Mouse (Mus musculus): Measurements from ENCODE around the gene Zfp423. TPM values are rescaled to one million over a fixed set of nuclear protein-coding genes. Genes with fewer than 3 reads are reported as not detected.
A peak's percentile ranks its signal among the peaks of the same experiment; 100 is the strongest.

The Zfp423 gene
- total and polyA plus RNA-seq, 2 experiments from 2014 or later = 18.4 to 34.6 TPM

DNA sequence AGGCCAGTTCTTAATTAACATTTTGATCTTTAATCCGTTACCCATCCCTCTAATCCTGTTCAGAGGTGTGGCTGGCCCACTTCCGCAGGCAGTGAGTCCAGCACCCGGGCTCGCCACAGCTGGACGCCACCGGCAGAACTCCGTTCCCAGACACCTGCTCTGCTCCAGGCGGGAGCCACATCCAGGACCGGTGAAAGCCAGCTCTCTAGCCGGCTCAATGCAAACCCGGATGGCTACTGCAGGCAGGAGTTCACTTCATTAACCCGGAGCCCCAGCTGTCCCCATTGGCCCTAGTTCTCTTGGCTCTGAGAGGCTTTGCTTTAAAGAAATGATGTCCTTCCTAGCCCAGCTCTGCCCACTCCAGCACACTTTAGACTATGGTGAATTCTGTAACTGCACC is 71.4 kb downstream of the Zfp423 start:
- Histone ChIP-seq H3K4me3 (ENCODE audit: low read depth, low read length) (no peak overlapping the region), H3K4me2 (ENCODE audit: low read depth) (no peak overlapping the region), H3K9me3 (ENCODE audit: low read length) (no peaks in the 10 kb centered on the region), H3K4me1 (ENCODE audit: insufficient read depth) (no peaks in the 10 kb centered on the region), H3K36me3 (ENCODE audit: insufficient read depth) (no peaks in the 10 kb centered on the region), H3K27me3 (ENCODE audit: insufficient read depth, low read length) (no peaks in the 10 kb centered on the region), H3K27ac (ENCODE audit: low read depth, low read length) (no peak overlapping the region), H3K9ac (no peak overlapping the region)
- no peak for ATAC-seq
- TF ChIP-seq CTCF (IDR thresholded peaks at IDR 0.05; ENCODE audit: low read depth) = no peak
- 33% methylated on average over 12 of the region's 12 CpGs for WGBS
- no peak for DNase-seq

GRCm38 (mm10) chr8:87881088-87881487 is 78.3 kb downstream of the Zfp423 start:
- Histone ChIP-seq H3K9ac (no peak overlapping the region), H3K4me3 (ENCODE audit: low read depth, low read length) (no peak overlapping the region), H3K27me3 (ENCODE audit: insufficient read depth, low read length) (no peaks in the 10 kb centered on the region), H3K9me3 (ENCODE audit: low read length) (no peaks in the 10 kb centered on the region), H3K36me3 (ENCODE audit: insufficient read depth) (no peaks in the 10 kb centered on the region), H3K27ac (ENCODE audit: low read depth, low read length) (no peak overlapping the region), H3K4me1 (ENCODE audit: insufficient read depth) (no peaks in the 10 kb centered on the region), H3K4me2 (ENCODE audit: low read depth) (no peak overlapping the region)
- no peak for TF ChIP-seq CTCF (IDR thresholded peaks at IDR 0.05; ENCODE audit: low read depth)
- WGBS = 66% methylated on average over 2 of the region's 2 CpGs
- ATAC-seq (no peak), DNase-seq (no peak)

GRCm38 (mm10) chr8:87875852-87876251 is 83.5 kb downstream of the Zfp423 start:
- Histone ChIP-seq H3K27ac (ENCODE audit: low read depth, low read length) (no peak overlapping the region), H3K36me3 (ENCODE audit: insufficient read depth) (no peaks in the 10 kb centered on the region), H3K4me2 (ENCODE audit: low read depth) (no peak overlapping the region), H3K9me3 (ENCODE audit: low read length) (no peaks in the 10 kb centered on the region), H3K9ac (no peak overlapping the region), H3K27me3 (ENCODE audit: insufficient read depth, low read length) (no peaks in the 10 kb centered on the region), H3K4me3 (ENCODE audit: low read depth, low read length) (no peak overlapping the region), H3K4me1 (ENCODE audit: insufficient read depth) (no peaks in the 10 kb centered on the region; the same call in 1 of the 2 replicates)
- no peak for DNase-seq
- WGBS = 84% methylated on average over 6 of the region's 6 CpGs
- peak; percentile 18; the same call in 1 of the 2 replicates for TF ChIP-seq CTCF (IDR thresholded peaks at IDR 0.05; ENCODE audit: low read depth)
- ATAC-seq = no peak

DNA sequence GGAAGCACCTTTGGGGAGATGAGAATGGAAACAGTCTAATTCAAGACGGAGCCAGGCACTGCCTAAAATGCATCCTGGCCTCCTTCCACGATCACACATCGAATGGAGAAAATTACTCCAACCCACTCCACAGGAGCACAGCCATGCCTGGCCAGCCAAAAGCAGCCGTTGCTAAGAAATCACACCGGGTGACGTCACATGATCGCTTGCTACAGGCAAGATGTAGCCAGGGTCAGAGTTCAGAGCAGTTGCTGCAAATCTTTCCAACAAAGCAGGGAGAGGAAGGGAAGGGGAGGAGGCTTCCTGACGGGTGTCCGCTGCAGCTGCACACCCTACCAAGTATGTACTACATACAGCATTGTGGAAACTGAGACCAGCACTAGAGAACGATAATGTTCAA is 83.9 kb downstream of the Zfp423 start:
- Histone ChIP-seq H3K36me3 (ENCODE audit: insufficient read depth) (no peaks in the 10 kb centered on the region), H3K4me3 (ENCODE audit: low read depth, low read length) (no peak overlapping the region), H3K9me3 (ENCODE audit: low read length) (no peaks in the 10 kb centered on the region), H3K4me1 (ENCODE audit: insufficient read depth) (no peaks in the 10 kb centered on the region; the same call in 1 of the 2 replicates), H3K27ac (ENCODE audit: low read depth, low read length) (no peak overlapping the region), H3K9ac (no peak overlapping the region), H3K27me3 (ENCODE audit: insufficient read depth, low read length) (no peaks in the 10 kb centered on the region), H3K4me2 (ENCODE audit: low read depth) (no peak overlapping the region)
- DNase-seq = peak; percentile 58
- 23% methylated on average over 10 of the region's 10 CpGs for WGBS
- TF ChIP-seq CTCF (IDR thresholded peaks at IDR 0.05; ENCODE audit: low read depth) = no peak
- ATAC-seq = peak; percentile 58; the same call in 1 of the 2 replicates

DNA sequence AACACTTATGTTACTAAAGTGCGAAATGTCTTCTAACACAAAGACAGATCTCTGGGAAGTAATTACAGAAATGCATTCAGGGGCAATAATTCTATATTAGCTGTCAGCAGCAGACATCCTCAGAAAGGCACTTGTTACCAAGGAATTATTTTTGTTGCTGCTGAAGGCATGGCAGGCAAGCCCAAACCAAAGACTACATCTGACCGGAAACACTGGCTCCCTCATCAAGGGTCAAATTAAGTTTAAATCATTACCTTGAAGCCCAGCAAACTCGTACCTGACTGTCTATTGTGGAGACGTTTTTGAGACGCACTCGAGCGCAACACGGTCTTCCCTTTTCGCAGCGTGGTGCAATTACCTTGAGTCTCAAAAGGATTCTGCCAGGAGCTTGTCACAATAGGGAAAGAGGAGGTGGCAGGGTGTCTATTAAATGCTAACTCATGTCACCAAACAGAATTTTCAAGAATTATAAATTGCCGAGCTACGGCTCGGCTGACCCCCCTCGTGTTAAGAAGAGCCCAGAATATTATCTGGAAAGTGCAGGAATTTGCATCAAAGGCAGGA is 86.3 kb downstream of the Zfp423 start:
- H3K36me3 ChIP-seq (ENCODE audit: insufficient read depth) = no peaks in the 10 kb centered on the region
- 20% methylated on average over 14 of the region's 14 CpGs for WGBS
- ATAC-seq (no peak; the same call in 1 of the 2 replicates), DNase-seq (no peak)
- H3K9me3 ChIP-seq (ENCODE audit: low read length) = no peaks in the 10 kb centered on the region
- H3K4me2 ChIP-seq (ENCODE audit: low read depth) = no peak overlapping the region
- no peak overlapping the region for H3K27ac ChIP-seq (ENCODE audit: low read depth, low read length)
- H3K27me3 ChIP-seq (ENCODE audit: insufficient read depth, low read length) = no peaks in the 10 kb centered on the region
- no peaks in the 10 kb centered on the region; the same call in 1 of the 2 replicates for H3K4me1 ChIP-seq (ENCODE audit: insufficient read depth)
- no peak for TF ChIP-seq CTCF (IDR thresholded peaks at IDR 0.05; ENCODE audit: low read depth)
- no peak overlapping the region for H3K9ac ChIP-seq
- no peak overlapping the region for H3K4me3 ChIP-seq (ENCODE audit: low read depth, low read length)

DNA sequence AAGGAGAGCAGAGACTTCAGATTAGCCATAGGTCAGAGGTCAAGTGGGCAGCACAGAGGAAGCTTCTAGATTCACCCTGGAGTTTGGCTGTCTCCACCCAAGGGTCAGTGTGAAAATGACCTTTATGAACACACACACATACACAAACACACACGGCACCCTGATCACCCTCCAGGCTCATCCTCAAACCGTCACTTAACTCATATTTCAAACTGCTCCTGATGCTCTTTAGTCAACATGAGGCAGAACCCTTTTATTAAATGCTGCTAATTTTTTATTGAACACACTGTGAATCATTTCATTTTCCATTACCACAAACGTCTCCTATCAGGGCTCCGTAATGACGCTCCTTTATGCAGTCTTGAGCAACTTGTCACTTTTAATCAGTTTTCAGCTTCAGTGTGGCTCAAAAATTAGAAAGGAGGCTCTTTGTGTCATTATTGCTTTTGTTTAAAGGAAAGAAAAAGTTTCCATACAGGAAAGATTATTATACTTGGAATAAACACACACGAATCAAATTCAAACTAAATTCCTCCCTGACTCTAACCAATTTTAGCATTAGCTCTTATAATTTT is 87.0 kb downstream of the Zfp423 start:
- H3K27ac ChIP-seq (ENCODE audit: low read depth, low read length) = no peak overlapping the region
- ATAC-seq (no peak), DNase-seq (no peak)
- H3K36me3 ChIP-seq (ENCODE audit: insufficient read depth) = no peaks in the 10 kb centered on the region
- no peaks in the 10 kb centered on the region for H3K27me3 ChIP-seq (ENCODE audit: insufficient read depth, low read length)
- no peak overlapping the region for H3K4me3 ChIP-seq (ENCODE audit: low read depth, low read length)
- H3K4me1 ChIP-seq (ENCODE audit: insufficient read depth) = no peaks in the 10 kb centered on the region; the same call in 1 of the 2 replicates
- TF ChIP-seq CTCF (IDR thresholded peaks at IDR 0.05; ENCODE audit: low read depth) = no peak
- WGBS = 53% methylated on average over 6 of the region's 6 CpGs
- no peaks in the 10 kb centered on the region for H3K9me3 ChIP-seq (ENCODE audit: low read length)
- H3K9ac ChIP-seq = no peak overlapping the region
- H3K4me2 ChIP-seq (ENCODE audit: low read depth) = no peak overlapping the region

GRCm38 (mm10) chr8:87866586-87866985 is 92.8 kb downstream of the Zfp423 start:
- ATAC-seq (no peak), DNase-seq (no peak)
- Histone ChIP-seq H3K9me3 (ENCODE audit: low read length) (no peaks in the 10 kb centered on the region), H3K36me3 (ENCODE audit: insufficient read depth) (no peaks in the 10 kb centered on the region), H3K4me1 (ENCODE audit: insufficient read depth) (no peaks in the 10 kb centered on the region), H3K4me2 (ENCODE audit: low read depth) (no peak overlapping the region), H3K27me3 (ENCODE audit: insufficient read depth, low read length) (no peaks in the 10 kb centered on the region), H3K9ac (no peak overlapping the region), H3K27ac (ENCODE audit: low read depth, low read length) (no peak overlapping the region), H3K4me3 (ENCODE audit: low read depth, low read length) (no peak overlapping the region)
- TF ChIP-seq CTCF (IDR thresholded peaks at IDR 0.05; ENCODE audit: low read depth) = no peak
- 73% methylated on average over 6 of the region's 6 CpGs for WGBS

Measured in forebrain, postnatal 0 days (tissue).